Mouse (Mus musculus): Measurements from ENCODE around the gene Tlk2.

Gene Tlk2

DNA sequence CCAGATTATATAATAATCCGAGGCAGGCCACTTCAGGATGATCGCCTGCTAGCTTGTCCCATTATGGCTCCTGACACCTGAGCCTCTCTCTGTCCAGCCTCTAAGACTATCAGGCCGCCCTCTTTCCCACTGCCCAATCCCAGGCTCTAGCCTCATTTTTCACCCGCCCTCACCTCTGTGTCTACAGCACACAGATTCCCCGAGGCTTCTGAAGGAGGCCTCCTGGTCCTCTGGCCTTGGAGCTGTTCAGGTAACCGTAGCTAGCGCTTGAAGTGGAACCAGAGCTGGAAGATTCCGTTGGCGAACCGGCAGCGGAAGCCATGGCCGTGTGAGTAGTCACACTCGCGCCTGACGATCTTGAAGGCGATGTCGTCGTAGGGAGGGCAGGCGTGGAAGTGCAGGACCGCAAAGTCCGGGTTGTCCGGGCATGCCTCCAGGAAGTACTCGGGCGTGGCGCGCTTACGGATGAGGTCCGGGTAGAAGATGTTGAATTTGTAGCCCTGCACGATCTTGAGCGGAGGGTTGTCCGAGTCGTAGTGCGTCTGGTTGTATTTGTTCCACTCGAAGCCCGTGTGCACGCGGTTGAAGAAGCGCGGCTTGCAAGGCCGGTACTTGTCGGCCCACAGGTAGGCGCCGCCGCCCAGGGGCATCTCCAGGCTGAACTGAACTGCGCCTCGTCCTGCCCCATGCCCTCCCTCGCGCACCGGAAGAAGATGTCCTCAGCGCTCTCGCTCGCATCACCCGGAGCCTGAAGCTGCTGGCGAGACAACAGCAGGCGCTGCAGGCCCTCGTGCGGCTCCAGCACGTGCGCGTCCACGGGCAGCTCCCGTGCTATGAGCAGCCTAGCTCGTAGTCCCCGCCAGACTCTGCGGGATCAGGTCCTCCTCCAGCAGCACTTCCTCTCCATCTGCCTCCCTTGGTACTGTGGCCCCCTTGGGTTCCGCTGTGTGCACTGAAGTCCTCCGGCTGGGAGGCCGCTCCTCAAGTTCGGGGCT lies 13.8 kb upstream of the Tlk2 start:
- DNase-seq (ENCODE audit: low spot score) = no peak

DNA sequence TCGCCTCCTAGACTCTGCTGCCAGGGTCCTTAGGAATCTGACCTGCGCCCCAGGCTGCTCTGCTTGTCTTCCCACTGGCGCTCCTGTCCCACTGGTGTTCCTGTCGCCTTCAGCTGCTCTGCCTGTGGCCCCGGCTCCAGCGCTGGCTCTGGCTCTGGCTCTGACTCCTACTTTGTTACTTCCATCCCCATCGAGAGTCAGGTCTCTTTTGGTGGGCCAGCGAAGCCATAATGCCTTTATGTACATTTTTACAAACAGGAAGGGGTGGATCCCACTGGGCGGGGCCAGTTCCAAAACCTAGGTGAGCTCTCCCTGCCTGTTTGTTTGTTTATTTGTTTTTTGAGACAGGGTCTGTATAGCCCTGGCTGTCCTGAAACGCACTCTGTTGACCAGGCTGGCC lies 11.8 kb upstream of the Tlk2 start:
- no peak for DNase-seq (ENCODE audit: low spot score)

DNA sequence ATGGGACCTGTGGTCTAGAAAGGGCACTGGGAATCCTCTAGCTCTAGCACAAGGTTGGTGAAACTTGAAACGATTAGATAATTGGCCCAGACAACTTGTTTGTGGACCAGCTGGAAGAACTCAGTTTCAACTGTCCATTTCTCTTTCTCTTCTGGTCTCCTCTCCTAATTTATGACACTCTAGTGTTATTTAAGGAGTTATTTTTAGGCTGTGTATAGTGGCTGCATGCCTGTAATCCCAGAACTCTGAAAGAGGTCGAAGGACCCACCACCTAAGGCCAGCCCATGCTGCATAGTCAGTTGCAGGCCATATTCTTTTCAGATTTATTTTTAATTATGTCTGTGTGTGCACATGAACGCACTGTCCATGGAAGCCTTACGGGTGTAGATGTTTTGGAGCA lies 916 bp downstream of the Tlk2 start:
- no peak for DNase-seq (ENCODE audit: low spot score)

DNA sequence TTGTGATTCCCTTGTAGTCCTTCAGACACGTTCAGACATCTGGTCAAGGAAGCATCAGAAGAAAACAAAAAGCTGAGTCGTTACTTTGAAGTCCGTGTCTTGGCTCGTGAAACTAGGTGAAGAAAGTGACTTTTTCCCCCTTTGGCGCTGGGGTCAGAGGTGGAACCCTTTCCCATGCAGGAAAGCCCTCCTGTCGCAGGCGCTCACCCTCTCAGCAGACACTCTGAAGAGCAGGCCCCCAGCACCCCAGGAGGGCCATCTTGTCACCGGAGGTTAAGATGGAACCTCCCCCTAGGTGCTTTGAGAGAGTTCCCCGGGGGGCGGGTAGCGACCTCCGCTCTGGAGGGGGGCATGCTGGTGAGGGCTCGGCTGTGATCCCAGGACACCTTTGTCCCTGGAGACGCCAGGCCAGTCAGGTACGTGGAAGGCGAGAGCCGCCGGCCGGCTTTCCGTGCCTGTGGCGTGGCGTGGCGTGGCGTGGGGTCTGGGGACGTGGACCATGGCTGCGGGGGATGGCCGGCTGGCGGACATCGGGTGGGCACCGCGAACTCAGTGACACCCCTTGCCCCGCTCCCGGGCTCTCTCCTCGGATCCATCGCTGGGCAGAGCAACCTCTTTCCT lies 2.0 kb downstream of the Tlk2 start:
- no peak for DNase-seq (ENCODE audit: low spot score)

DNA sequence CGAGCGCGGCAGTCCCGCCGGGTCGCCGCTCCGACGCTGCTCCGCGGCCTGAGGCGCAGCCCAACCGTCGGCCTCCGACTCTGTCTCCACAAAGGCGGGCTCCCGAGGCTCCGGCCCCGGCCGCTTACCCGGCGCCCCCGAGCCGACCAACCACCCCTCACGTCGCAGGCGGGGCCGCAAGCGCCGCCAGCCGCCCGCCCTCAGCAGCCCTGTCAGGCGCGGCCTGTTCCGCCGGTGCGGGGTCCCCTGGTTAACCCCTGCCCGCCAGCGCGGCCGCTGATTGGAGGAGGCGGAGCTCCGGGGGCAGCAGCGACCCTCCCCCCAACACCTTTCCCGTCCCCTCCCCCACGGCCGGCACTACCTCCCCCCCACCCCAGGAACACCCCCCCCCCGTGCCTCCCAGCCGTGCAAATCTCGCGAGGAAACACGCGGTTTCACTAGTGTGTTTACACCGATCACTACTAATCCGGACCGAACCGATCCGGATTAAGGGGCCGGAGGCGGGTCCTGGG lies 2.6 kb downstream of the Tlk2 start:
- DNase-seq (ENCODE audit: low spot score) = peak; percentile 74

DNA sequence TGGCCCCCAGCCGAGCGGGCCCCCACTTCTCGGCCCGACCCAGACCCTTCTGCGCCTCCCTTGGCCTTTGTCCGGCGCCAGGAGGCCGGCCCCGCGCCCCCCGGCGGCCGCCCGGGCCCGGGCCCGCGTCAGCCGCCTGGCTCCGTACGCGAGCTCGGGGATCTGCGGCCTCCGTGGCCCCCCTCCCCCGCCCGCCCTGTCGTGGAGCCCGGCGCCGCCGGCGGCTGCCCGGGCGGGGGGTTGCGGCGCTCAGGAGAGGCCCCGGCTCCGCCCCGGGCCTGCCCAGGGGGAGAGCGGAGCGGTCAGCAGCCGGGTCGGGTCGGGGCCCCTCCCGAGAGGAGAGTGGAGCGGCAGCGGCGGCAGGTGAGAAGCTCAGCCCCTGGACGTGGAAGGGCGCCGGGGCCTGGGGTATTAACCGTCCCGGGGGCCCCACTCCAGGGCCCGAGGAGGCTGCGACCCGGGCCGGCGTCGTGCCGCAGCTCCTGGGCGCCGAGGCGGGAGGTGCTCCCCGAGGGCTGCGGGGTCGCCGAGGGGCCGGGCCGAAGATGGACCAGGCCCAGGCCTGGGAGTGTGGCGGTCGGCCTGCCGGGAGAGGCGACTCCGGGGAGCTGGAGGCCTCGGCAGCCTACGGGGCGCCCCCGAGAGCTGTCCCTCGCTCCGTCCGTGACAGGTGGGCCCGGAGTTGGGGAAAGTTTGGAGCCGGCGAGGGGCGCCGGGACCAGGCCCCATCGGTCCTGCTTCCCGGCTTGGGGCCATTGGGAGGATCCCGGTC lies 3.3 kb downstream of the Tlk2 start:
- peak; percentile 14 for DNase-seq (ENCODE audit: low spot score)

DNA sequence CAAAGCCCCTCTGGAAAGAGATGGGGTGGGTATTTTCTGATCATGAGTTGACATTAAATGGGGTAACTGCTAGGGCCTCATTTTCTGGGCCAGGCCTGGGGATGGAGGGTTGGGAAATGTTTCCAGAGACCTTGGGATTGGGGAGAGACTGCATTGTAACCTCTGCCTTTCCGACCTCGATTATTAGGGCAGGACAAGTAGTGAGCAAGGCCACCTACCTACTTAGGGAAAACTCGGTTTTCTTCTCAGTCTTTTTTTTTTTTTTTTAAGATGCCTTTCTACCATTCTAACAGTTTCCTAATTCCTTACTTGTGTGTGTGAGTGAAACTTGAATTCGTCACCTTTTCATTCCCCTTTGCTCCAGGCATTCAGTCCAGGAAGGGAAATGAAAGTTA lies 3.9 kb downstream of the Tlk2 start:
- no peak for DNase-seq (ENCODE audit: low spot score)

DNA sequence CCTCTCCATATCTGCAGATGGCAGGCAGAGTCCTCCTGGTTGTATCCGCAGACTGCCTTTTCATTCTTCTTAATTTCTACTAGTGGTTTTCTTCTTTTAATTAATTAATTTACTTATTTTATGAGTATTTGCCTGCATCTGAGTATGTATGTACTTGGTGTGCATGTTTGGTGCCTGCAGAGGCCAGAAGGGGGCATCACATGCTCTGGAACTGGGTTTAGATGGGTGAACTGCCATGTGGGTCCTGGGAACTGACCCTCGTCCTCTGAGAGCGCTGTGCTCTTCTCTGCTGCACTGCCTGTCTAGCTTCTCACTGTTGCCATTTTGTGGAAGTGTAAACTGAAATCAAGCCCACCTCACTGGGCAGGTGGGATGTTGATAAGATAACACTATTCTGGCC lies 6.1 kb downstream of the Tlk2 start:
- no peak for DNase-seq (ENCODE audit: low spot score)

DNA sequence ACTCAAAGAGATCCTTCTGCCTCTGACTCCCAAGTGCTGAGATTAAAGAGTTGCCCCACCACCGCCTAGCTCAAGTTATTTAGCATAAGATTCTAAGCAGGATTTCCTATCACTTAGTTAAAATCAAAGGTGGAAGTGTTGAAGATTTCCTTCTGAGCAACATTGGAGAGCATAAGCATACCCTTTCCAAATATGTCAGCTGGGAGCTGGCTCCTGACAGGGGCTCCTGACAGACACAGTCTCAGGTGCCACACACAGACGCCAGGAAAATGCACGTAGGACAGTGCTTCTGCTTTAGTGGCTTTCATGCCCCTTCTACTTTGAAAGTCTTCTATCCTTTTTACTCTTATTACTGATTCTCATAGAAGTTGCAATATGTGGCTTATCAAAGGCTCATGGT lies 13.6 kb downstream of the Tlk2 start:
- DNase-seq (ENCODE audit: low spot score) = no peak

DNA sequence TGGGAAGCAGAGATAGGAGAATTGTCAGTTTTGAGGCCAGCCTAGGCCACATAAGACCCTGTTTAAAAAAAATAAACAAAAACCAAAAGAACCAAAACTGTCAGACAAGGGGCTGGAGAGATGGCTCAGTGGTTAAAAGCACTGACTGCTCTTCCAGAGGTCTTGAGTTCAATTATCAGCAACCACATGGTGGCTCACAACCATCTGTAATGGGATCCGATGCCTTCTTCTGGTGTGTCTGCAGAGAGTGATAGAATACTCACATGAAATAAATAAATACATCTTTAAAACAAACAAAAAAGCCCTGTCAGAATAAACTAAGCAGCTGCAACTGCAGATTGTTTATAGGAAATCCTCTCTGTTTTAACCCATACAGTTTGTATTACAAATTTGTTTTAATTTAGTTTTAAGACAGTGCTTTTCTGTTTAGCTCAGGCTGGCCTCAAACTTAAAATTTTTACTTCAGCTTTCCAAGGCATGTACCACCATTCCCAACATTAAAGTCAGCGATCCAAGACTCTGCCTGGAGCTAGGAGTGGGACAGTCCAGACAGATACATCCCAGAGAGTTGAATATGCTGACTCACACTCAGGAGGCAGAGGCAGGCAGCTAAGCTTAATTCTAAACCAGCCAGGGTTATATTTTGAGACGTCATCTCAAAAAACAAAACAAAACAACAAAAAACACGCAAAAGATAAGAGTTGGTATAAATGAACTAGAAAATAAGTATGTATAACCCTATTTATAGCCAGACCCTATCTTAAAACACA lies 18.5 kb downstream of the Tlk2 start:
- no peak for DNase-seq (ENCODE audit: low spot score)

DNA sequence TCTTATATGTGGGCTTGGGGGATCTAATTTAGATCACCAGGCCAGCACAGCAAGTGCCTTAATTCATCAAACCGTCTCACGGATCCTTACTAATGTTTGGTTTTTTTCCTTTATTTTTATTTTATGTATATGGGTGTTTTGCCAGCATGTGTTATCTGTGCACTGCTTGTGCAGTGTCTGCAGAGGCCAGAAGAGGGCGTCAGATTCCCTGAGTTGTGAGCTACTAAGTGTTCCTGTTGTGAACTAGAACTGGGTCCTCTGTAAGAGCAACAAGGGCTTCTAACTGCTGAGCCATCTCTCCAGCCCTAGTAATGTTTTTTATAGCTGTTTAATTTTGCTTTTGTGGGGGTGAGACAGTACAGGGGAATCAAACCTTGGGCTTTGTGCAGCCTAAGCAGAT lies 23.8 kb downstream of the Tlk2 start:
- DNase-seq (ENCODE audit: low spot score) = no peak

DNA sequence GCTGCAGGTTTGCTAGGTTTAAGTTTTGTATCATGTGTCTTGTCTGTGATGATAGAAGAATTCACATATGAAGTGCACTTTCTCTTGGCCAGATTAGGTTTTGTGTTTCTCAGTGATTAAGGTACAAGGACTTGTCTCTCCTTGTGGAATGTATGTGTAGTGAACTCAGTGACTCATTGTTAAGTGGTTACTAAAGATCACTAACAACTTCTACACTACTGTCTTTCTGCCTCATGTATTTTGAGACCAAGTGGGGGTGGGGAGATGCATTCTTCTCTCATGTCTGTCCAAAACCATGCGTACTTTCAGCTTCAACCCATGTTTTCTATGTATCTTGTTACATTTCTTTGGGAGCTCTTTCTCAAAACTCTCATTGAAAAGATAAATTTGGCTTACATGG lies 31.4 kb downstream of the Tlk2 start:
- DNase-seq (ENCODE audit: low spot score) = no peak

DNA sequence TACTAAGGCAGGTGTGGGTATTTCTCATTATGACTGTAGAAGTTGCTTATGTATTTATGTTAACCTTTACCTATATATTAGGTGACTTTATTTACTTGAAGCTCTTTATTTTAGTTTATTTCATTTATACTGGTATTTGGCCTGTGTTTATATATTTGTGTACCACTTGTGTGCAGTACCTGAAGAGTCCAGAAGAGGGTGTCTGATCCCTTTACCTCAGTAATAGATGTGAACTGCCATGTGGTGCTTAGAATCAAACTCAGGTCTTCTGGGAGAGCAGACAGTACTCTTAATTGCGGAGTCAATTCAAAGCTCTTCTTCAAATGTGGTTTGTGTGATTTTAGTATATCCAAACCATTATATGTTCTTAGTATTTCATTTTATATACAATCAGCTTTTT lies 35.6 kb downstream of the Tlk2 start:
- no peak for DNase-seq (ENCODE audit: low spot score)

DNA sequence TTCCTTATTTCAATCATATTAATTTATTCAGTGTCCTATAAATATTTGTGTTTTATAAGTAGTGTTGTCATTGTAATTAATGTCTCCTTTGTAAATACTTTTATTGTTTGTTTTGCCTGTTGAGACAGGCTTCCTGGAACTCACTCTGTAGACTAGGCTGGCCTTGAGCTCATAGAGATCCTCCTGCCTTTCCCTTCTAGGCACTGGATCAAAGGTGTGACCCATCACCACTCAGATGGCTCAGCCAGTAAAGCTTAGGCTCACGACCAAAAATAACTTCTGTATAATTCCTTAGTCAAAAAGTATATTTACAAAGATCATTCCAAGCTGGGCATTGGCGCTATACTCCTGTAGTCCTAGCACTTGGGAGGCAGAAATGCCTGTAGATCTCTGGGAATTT lies 39.2 kb downstream of the Tlk2 start:
- no peak for DNase-seq (ENCODE audit: low spot score)

DNA sequence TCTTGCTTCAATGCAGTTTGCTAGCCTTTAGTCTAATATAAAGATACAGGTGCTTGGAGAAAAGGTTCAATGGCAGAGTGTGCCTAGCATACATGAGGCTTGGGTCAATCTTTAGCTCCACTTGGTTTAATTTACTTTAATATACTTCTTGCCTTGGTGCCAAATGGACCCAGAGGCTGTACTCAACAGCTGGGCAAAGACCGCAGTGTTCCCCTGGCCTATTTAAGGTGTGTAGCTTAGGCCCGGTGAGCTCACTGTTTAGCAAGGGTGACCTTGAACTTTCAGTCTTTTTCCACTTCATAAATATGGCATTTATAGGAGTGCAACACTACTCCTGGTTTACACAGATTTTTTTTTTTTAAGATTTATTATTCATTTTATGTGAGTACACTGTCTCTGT lies 55.9 kb downstream of the Tlk2 start:
- DNase-seq (ENCODE audit: low spot score) = no peak

DNA sequence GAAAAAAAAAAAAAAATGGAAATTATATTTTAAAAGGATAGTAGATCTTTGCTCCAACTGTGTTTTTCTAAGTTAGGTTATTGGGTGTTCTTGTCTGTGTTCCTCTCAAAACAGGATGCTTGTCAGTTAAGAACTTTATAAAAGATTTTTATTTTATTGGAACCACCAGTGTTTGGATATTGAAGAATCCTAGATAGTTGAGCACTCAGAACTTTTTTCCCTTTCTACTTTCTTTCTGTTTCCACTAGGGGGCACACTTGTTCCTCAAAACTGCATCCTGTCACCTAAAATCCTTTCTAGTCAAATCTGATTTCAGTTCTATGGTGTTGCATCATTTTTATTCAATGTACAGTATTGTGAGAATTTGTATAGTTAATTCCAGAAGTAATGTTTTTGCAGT lies 62.4 kb downstream of the Tlk2 start:
- DNase-seq (ENCODE audit: low spot score) = no peak

DNA sequence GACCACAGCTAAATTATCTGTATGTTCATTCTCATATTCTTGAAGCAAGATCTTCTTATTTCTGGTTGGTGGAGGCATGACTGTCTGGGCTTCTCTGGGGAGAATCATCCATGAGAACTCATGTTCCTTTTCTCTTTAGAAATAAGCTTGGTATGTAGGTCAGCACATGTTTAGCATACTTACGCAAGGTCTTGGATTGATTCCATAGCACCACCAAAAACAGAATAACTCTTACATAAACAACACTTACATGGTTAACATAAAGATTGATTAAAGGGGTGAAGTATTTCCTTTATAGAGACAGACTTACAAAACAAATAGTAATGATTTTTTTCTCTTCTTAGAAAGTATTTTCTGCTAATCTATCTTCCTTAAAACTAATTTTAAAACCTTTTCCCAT lies 67.8 kb downstream of the Tlk2 start:
- no peak for DNase-seq (ENCODE audit: low spot score)

DNA sequence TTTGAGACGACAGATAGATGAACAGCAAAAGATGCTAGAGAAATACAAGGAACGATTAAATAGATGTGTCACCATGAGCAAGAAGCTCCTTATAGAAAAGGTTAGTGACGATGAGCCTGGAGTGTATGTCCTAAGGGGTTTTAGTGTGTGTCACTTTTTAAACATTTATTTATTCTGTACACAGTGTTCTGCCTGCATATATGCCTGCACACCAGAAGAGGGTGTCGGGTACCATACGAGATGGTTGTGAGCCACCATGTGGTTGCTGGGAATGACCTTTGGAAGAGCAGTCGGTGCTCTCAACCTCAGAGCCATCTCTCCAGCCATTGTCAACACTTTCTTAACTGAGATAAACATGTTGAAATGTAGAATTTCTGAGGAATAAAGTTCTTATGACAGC lies 68.2 kb downstream of the Tlk2 start:
- no peak for DNase-seq (ENCODE audit: low spot score)

DNA sequence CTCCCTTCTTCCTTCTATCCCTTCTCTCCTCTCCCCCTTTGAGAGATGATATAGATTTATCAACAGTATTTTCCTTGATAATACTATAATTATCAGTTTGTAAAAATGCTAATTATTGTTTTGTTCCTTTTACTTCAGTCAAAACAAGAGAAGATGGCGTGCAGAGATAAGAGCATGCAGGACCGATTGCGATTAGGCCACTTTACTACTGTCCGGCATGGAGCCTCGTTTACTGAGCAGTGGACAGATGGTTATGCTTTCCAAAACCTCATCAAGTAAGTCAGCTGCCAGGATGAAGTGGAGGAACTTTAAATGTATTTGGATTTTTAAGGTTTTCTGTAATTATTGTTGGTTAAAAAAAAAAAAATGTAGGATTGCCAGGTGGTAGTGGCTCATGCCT lies 68.7 kb downstream of the Tlk2 start:
- no peak for DNase-seq (ENCODE audit: low spot score)

DNA sequence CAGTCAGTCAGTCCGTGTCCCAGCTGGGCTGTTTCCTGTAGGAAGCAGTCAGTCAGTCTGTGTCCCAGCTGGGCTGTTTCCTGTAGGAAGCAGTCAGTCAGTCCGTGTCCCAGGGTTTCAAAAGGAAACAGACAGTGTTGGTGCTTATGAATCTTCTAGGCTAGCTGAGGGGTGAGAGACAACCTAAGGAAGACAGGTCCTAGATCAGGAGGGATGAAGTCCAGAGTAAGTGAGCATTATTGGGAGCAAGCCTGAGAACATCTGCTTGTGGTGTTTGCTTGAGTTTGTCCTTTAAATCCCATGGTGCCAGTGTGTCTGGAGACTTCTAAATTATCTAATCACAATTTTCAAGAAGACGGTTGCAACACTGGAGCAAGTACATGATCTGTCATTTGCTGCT lies 81.1 kb downstream of the Tlk2 start:
- DNase-seq (ENCODE audit: low spot score) = no peak

DNA sequence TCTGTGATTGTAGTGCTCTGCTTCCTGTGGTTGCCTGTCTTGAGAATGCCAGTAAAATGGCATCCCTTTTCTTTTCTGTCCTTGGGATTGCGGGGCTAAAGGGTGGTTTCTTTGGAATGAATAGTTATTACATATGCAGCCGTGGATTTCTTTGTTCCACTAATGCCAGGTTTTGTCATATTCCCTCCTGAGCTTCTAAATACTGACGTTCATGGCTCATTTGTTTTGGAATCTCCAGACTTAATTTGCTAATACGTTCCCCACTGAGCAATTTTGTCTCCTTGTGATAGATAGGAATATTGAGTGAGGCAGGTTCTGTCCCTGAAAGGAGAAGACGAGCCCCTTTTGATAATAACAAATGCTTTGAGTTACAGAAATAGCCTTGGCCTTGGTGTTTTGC lies 82.5 kb downstream of the Tlk2 start:
- no peak for DNase-seq (ENCODE audit: low spot score)
